Mouse (Mus musculus) heart, adult 8-10 months (tissue): Measurements from ENCODE around the gene Trim40. TPM values are rescaled to one million over a fixed set of nuclear protein-coding genes. Genes with fewer than 3 reads are reported as not detected.
"Not testable (repeated sequence)": the region's sequence is repeated elsewhere in the genome, so short reads cannot be mapped to it uniquely, and the experiment has no call there.

Experiments
- DNase-seq: peaks from one replicate; pipeline ENCODE4 v3.0.0; 2022; ENCODE audit warnings: low spot score
- total RNA-seq, 4 experiments: library from RNA; stranded (reverse); gene quantifications; 2 replicates each; pipeline ENCODE4 v1.2.4; 2022

The Trim40 gene
- total RNA-seq, 4 experiments from 2014 or later: 0.23 TPM; not detected in 3

DNA sequence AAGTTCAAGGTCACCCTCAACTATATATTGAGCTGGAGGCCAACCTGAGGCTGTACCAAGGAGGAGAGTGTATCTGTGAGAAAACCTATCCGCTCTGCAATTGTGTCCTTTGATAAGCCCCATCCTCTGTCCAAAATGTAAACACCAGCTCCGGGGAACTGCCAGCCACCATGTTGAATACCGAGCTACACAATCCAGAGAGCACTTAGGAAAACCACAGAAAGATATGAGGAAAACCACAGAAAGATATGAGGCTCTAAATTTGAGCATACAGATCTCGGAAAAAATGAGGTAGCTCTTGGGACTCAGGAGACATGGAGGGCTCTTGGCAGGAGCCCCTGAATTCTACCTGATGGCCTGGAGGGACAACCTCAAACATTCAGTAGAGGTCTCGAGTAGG, 3.5 kb upstream of the Trim40 start:
- DNase-seq: no peak

DNA sequence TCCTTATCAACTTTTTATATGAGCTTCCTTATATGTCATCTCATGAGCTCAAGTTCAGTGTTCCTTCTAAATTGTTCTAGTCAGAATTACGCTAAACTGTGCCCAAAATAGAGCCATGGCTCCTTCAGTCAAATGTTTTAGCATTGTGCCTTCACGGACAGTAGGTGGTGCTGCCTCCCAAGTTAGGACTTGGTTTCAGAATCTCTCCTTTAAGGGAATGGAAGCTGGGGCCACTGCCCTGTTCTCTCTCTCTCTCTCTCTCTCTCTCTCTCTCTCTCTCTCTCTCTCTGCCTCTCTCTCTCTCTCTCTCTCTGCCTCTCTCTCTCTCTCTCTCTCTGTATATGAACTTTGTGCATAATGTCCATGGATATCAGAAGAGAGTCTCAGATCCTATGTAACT, 2.4 kb upstream of the Trim40 start:
- no peak for DNase-seq

DNA sequence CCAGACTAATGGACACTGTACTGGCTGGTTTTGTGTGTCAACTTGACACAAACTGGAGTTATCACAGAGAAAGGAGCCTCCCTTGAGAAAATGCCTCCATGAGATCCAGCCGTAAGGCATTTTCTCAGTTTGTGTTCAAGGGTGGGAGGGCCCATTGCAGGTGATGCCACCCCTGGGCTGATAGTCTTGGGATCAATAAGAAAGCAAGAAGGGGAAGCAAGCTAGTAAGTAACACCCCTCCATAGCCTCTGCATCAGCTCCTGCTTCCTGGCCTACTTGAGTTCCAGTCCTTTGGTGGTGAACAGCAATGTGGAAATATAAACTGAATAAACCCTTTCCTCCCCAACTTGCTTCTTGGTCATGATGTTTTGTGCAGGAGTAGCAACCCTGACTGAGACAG, 1.6 kb upstream of the Trim40 start:
- DNase-seq: not testable (repeated sequence)

DNA sequence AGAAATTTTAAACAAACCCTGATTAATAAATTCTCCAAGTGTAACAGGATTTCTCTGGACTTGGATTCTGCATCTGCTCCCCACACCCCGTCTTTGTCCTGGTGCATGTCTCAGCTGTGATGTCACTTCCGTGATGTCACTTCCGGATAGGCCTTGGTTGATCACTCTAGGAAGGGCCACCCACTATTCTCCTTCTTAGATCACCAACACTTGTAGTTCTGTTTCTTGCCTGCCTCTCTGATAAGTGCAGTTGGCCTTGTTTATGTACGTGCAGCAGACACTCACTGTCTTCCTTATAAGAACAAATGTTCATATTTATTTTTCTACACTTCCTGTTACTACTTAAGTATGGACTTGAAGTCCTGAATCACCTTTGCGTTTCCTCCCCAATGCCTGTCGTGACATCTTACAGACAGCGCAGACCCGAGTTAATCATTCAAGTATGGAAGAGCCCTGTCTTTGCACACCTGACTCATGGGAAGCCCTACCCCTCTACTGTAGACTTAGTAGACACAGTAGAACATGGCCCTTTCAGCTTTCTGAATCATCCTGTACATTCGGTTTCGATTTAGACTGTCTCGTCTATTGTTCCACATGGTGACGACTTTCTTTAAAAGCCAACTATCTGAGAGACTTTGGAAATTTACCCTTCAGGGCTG, 4.7 kb downstream of the Trim40 start:
- no peak for DNase-seq

DNA sequence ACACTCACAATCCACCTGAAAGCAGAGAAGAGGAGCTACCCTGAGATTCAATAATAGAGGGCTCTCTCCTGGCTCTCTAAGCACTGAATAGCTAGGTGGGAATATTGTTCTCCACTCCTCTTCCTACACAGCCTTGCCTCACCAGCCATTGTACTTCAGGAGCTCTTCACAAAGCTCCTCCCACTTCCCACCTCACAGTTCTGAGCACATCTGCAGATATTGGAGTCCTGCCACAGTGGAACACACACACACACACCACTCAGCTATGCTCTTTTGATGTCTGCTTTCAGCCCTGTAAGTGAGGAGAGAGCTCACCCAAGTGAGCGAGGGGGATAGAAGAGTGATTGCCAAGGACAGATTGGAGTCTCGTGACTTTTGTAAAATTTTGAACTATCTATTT, 6.6 kb downstream of the Trim40 start:
- no peak for DNase-seq

DNA sequence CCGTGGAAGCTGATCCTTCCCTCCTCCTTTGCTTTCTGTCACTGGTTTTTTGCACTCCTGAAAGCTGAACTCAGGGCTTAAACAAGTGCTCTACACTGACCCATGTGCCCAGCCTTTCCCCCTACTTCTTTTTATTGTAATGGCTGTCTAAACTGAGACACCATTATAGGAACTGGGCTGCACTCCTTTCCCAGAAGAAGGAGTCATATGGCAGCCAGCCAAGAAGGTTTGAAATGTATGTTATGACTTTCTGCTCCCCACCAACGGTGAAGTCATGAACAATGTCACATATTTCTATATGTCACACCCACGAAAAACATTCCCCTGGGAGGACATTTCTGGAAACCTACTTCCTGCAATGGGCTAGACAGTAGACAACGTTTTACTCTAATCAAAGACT, 15.3 kb downstream of the Trim40 start:
- no peak for DNase-seq

DNA sequence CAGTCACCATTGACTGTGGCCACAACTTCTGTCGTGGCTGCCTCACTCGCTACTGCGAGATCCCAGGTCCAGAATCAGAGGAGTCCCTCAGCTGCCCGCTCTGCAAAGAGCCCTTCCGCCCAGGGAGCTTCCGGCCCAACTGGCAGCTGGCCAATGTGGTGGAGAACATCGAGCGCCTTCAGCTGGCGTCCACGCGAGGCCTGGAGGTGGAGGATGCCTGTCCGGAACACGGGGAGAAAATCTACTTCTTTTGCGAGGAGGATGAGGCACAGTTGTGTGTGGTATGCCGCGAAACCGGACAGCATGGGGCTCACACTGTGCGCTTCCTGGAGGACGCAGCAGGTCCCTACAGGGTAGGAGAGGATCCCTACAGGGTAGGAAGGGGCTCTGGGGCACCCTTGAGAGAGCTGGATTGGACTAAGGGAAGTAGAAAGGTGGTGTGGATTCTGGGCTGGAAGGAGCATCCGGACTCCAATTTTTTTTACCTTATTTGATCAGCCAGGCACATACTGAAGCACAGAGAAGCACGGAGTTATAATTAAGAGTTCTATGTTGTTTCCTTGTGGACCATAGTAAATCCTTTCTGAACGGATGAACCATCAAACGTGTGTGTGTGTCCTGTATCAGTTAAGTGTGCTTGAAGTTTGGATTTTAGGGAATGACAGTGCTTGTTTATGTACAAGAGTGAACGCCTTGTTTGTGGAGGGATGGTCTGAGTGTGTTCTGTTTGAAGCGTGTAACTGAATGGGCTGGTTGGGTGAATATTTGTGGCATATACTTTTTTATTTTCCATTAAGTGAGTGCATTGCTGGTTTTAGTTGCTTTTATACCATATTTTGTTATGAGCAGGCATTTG, 19.7 kb downstream of the Trim40 start:
- DNase-seq: no peak

DNA sequence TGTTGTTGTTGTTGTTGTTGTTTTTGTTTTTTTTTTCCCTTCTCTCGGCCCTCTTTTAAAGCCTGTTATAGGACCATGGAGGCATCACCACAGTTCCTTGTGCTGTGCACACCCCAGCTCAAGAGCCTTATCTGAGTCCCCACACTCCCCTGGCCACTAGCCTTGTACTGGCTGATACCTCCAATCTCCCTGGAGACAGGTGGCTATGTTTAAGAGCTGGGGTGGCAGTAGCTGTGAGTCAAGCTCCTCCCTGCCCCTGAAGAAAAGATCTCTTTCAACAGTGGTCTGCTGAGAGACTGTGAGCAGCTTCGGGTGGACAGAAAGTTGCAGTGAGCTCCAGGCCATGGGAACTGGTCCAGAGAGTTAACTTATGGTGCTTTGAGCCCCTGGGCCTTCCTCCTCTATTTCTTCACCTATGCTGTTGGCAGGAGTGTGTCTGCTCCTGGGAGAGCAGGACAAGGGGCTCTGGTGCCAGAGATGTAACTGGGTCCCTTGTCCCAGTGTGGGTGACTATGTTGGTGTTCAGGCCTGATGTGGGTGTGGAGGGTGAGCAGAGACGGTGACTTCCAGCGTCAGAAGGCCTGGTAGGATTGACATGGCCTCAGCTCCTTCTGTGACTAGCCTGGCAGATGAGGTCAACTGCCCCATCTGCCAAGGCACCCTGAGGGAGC, 20.5 kb downstream of the Trim40 start, which contains the start of gene Trim10:
Gene Trim10 (plus strand): TSS at position 291 of the 671 bp plus-strand sequence.
- no peak for DNase-seq

DNA sequence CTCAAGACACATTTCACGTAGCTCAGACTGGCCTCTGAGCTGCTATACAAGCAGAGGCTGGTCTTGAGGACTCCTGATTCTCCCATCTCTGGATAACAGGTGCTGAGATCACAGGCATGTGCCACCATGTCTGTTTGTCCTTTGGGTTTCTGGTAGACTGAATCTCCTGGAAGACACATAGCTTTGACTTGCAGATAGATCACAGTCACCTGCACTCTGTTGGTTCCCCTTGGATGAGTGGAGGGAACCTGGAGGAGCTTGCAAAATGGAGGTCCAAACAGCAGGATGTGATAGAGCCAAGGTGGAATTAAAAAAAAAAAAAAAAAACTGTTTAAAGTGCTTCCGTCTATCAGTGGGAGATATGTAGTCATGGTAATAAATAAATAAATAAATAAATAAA, 21.1 kb downstream of the Trim40 start:
- DNase-seq: no peak

DNA sequence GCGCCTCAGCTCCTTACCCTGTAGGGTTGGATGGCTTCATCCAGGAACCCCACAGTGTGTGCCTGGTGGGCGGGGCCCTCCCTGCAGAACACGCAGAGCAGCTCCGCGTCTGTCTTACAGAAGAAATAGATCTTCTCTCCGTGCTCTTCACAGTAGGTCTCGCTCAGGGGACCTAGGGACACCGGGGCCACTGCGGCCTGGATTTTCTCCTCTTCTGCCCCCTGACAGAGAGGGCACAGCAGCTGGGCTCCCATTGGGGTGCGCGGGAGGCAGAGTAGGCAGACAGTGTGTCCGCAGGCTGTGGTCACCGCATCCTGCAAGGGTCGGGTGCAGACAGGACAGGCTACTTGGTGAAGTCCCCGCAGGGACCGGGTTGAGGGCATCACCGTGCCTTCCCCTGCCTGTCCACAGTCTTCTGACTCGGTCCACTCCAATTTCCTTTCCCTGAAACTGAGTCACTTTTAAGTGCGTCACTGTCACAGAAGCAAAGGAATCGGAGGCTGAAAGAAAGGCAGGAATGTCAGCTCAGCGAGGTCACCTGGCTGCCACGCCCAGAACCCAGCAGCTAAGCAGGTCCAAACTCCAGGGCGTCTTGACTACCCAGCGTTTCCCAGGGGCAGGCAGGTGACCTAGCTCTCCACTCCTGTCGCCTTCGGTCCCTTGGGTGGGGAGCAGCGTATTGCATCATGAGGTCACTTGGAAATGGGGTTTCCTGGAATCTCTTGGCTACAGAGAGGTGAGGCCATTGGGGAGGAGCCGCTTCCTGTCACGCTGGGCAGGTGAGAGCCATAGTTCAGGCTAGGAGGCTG, 23.0 kb downstream of the Trim40 start, which contains the start of gene Trim15:
Gene Trim15 (minus strand): TSS at position 492 of the 809 bp plus-strand sequence.
- no peak for DNase-seq

DNA sequence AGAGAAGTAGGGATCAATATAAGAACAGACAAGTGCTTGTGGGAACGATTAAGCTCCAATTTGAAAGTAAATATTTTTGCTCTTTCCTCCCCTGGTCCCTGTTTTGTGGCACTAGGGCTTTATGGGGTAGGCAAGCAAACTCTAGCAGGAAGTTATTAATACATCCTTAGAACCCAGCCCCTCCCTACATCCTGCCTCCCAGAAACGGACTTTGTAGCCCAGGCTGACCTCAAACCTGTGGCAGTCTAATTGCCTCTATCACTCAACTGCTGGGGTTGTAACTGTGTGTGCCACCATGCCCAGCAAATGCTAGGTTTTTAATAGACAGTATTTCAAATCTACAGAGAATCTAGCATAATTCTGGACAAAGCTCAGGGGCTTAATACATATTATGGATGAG, 28.2 kb downstream of the Trim40 start:
- no peak for DNase-seq

DNA sequence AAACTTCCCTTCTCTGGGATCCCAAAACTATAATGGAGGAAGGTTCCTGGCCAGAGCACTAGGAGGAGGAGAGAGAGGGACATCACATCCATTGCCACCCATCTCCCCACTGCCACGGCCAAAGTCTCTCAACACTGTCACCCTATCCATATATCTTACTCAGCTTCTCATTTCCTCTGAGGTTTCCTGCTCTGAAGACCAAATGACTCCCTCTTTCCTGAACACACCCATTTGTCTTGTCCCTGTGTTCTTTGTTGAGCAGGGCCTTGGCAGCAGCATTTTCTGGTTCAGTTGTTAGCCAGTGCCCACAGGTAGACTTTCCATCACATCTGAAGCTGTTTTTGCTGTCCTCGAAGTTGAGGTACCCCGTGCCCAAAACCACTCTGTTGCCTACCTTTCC, 31.7 kb downstream of the Trim40 start:
- no peak for DNase-seq

DNA sequence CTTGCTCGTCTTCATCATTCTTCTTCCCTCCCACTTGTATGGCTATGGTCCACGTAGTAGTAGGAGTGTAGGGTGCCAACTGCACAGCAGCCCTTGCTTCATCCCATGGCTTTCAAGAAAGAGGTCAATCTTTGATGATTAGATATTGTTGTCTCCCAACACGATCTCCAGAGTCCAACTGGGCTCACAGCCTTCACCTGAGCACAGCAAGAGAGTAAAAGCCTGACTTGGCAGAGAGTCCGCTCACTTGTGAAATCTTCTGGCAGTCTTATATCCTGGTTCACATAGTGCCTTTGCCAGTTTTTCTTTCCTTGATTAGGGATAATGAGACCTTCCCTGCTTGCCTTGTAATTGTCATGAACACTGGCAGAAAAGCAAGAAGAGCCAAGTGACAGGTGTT, 33.7 kb downstream of the Trim40 start:
- no peak for DNase-seq

DNA sequence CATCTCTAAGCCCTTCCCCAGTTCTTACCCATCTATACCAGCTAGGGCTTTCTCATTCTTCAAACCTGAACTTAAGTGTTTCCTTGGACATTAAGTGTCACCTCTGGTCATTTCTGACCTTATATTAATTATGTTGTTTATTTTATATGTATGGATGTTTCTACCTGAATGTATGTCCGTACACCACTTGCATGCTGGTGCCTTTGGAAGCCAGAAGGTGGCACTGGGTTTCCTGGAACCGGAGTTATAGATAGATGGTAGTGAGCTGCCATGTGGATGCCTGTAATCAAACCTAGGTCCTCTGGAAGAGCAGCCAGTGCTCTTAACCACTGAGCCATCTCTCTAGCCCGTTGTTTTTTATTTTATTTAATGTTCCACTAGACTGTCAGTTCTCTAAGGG, 34.4 kb downstream of the Trim40 start:
- no peak for DNase-seq

DNA sequence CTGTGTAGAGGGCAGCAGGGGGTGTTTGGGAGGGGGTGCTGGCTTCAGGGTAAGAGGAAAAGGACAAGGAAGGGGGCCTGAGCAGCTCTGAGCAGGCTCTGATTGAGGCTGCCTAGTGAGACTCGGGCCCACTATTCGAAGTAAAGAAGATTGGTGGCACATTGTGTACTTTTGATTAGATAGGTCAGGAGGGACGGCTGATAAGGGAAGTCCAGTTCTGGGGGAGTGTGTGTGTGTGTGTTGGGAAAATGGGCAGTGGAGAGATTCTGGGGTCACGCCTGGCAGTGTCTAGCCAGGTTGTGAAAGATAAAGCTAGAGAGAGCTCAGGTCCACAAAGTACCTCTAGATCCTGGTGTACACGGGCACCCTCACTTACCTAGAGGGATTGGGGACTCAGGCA, 38.3 kb downstream of the Trim40 start:
- no peak for DNase-seq

DNA sequence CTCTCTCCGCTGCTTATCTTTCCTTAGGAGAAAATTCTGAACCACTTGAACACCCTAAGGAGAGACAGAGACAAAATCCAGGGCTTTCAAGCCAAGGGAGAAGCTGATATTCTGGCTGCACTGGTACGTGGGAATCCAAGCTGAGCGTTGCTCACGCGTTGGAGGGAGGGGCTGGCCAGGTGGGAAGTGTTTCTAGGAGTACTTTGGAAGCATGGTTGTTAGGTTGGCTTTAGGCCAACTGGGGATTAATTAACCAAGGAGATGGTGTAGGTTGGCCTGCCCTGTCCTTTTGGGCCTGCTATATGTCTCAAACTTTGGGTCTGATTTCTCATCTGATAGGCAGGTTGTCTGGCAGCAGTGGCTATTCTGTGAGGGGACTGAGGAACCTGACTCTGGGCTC, 38.7 kb downstream of the Trim40 start:
- no peak for DNase-seq

DNA sequence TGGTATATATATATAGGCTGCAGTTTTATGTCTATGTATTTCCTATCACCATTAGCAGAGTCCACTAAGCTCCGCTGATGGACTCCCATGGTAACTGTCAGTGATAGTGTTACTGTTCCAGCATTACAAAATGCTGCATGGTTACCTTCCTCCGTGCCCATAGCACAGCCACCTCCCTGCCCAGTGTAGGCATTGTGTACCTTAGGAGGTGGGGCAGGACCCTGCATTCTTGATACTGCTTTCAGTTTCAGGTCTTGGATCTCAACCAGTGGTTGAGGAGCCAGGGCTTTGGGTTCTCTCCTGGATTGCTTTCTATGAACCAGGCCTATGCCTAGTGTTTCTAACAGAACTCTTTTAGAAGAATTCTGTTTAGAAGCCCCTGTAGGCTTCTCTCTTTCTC, 39.9 kb downstream of the Trim40 start:
- no peak for DNase-seq

DNA sequence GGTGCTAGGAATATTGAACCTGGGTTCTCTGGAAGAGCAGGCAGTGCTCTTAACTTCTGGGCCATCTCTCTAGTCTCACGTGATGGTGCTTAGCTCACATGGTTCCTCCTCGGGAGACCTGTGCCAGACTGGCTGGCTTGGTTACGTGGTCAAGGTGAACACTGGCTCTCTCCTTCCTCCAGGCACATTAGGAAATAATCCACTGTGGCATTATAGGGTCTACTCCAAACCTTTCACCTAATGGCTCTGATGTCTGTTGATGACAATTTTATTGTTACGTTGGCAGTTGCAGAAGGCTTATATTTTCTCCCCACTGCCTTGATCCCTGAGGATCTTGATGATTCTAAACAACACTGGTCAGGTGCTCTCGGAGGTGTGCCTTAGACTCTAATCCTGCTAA, 41.0 kb downstream of the Trim40 start:
- DNase-seq: no peak

DNA sequence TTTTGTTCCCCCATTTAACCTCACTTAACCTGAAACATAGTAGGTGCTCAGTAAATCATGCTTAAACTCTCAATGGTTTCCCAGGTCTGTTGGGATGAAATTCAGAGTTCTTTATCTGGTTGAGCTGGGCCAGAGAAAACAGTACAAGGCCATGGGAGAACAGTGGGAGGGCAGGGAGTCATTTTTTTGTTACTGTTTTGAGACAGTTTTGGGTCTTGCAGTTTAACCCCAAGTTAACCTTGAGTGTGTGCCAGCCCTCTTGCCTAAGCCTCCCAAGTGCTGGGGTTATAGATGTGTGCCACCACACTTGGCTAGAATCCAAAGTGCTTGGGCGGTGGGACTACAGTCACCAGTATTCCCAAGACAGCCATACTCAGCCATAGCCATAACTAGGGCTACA, 45.2 kb downstream of the Trim40 start:
- DNase-seq: no peak

DNA sequence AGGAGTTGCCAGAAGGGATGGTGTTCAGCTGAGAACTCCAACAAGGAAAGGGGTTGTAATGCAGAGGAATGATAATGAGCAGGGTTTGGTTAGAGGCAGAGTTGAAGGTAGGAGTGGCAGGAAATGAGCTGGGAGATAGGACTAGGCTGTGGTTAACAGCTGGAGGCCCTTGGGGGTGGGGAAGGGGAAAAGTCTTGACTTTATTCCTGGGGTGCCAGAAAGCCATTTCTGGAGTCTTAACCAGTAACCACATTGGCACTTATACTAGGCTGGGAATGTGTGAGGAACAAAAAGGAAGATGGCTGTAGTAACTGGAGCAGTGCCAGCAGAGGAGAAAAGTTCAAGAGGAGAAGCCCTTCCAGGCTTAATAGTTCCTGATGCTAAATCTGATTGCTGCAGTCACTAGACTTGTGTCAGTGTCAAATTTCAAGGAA, 45.6 kb downstream of the Trim40 start:
- DNase-seq: no peak

DNA sequence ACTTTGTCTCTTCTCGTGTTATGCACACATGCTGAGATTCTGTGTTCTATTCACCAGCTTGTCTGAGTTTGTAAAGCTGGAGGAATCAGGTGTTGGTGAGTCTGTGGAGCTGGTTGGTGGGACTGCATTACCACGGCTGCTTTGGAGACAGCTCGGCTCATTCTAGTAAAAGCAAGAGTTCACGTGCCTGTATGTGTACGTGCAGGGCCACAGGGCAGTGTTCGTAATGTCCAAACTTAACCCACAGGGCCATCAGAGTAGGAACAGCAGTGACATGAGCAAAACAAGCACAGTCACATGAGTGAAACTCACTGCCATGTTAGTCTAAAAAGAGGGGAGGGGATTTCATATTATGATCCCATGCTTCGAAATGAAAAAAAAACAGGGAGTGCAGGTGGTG, 46.2 kb downstream of the Trim40 start:
- no peak for DNase-seq

DNA sequence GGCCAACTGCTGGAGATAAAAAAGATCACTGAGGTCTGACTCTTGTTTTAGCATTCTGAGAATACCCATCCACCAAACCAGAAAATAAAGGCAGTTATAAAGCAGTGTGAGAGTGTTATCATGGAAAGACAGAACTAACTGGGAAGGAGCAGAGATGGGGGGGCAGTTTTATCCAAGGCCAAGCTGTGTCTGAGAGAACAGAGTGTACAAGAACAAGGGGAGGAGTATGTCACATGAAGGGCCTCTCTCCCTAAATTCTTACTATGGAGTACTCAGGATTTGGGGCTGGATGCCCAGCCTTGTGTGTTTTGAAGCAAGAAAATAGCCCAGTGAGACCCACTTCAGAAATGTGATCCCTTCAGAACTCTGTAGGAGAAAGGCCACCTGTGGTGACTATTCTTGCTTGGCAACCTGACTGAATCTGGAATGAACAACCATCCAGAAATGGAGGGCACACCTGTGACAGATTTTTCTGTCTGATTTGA, 48.9 kb downstream of the Trim40 start:
- DNase-seq: peak; percentile 24
